Mouse (Mus musculus) liver, embryonic 13.5 days (tissue): ENCODE measurements around the gene Tubb5. TPM values are rescaled to one million over a fixed set of nuclear protein-coding genes. Genes with fewer than 3 reads are reported as not detected.
A peak's percentile ranks its signal among the peaks of the same experiment; 100 is the strongest.

Experiments used
- ATAC-seq: fragments of 200-750 bp; cut with Nextera tagmentation; 2 replicates; pipeline ENCODE4 v1.8.0; 2017; ENCODE audit warnings: low read depth, mild to moderate bottlenecking, moderate number of reproducible peaks, moderate library complexity
- DNase-seq: peaks from one replicate; pipeline ENCODE4 v3.0.0; 2022
- H3K27ac ChIP-seq: fragments of 300-500 bp; sonication (generic); 2 replicates; pipeline ENCODE4 v1.5.1; 2015; ENCODE audit warnings: moderate library complexity, mild to moderate bottlenecking, inconsistent platforms
- H3K27me3 ChIP-seq: fragments of 300-500 bp; sonication (generic); 2 replicates; pipeline ENCODE4 v1.6.1; 2015; ENCODE audit warnings: mild to moderate bottlenecking, inconsistent platforms
- H3K36me3 ChIP-seq: fragments of 300-500 bp; sonication (generic); 2 replicates; pipeline ENCODE4 v1.6.1; 2015; ENCODE audit warnings: mild to moderate bottlenecking, inconsistent platforms
- H3K4me1 ChIP-seq: fragments of 300-500 bp; sonication (generic); replicated peaks from 2 replicates; pipeline ENCODE4 v1.6.1; 2015; ENCODE audit warnings: inconsistent platforms
- H3K4me2 ChIP-seq: fragments of 300-500 bp; sonication (generic); 2 replicates; pipeline ENCODE4 v1.6.1; 2015; ENCODE audit warnings: inconsistent platforms, mild to moderate bottlenecking, moderate library complexity
- H3K4me3 ChIP-seq: fragments of 300-500 bp; sonication (generic); replicated peaks from 2 replicates; pipeline ENCODE4 v1.5.1; 2015; ENCODE audit warnings: mild to moderate bottlenecking, inconsistent platforms
- H3K9ac ChIP-seq: fragments of 300-500 bp; sonication (generic); 2 replicates; pipeline ENCODE4 v1.6.1; 2015; ENCODE audit warnings: mild to moderate bottlenecking, inconsistent platforms
- H3K9me3 ChIP-seq: fragments of 300-500 bp; sonication (generic); replicated peaks from 2 replicates; pipeline ENCODE4 v1.6.1; 2016; ENCODE audit warnings: inconsistent platforms
- WGBS: fragments of 180-500 bp; shearing (Covaris S2); methylation state at CpG from one replicate; pipeline ENCODE4 v1.1.7; 2015; ENCODE audit not compliant: insufficient replicate concordance; 5-methylcytosine and 5-hydroxymethylcytosine counted together
- polyA plus RNA-seq: library from polyadenylated mRNA; unstranded; fragments of >200 nt; fragmentation: Nextera tagmentation; extraction: Ambion mirVana; gene quantifications from 2 replicates; pipeline ENCODE4 v1.2.1, GENCODE M21; 2015

Gene Tubb5
- polyA plus RNA-seq, 1 experiment from 2014 or later, result 520 TPM

GRCm38 (mm10) chr17:35836991-35837422 lies 1.1 kb downstream of the Tubb5 start:
- Histone ChIP-seq H3K9me3 (no peaks in the 10 kb centered on the region), H3K27ac (peak overlapping the region; percentile 98), H3K9ac (peak overlapping the region; percentile 98), H3K4me3 (peak overlapping the region; percentile 93), H3K27me3 (no peaks in the 10 kb centered on the region), H3K4me2 (peak overlapping the region; percentile 95), H3K36me3 (peaks cover 49% of the 10 kb centered on the region), H3K4me1 (peaks cover 74% of the 10 kb centered on the region)
- DNase-seq (peak; percentile 88), ATAC-seq (peak; percentile 31)
- under 1% methylated on average over 21 of the region's 25 CpGs for WGBS

GRCm38 (mm10) chr17:35836178-35836965 lies 1.7 kb downstream of the Tubb5 start:
- Histone ChIP-seq H3K4me3 (peak overlapping the region; percentile 93), H3K4me1 (peaks cover 70% of the 10 kb centered on the region), H3K9me3 (no peaks in the 10 kb centered on the region), H3K27ac (peak overlapping the region; percentile 98), H3K4me2 (peak overlapping the region; percentile 95), H3K27me3 (no peaks in the 10 kb centered on the region), H3K9ac (peak overlapping the region; percentile 98), H3K36me3 (peaks cover 49% of the 10 kb centered on the region)
- ATAC-seq (no peak), DNase-seq (peak; percentile 64)
- WGBS, result 8% methylated on average over 24 of the region's 24 CpGs

- Histone ChIP-seq H3K36me3 (peaks cover 56% of the 10 kb centered on the region), H3K27me3 (no peaks in the 10 kb centered on the region), H3K9ac (peak overlapping the region; percentile 98), H3K4me1 (peaks cover 76% of the 10 kb centered on the region), H3K9me3 (no peaks in the 10 kb centered on the region), H3K4me2 (peak overlapping the region; percentile 95), H3K27ac (peak overlapping the region; percentile 98; the same call in 1 of the 2 replicates), H3K4me3 (peak overlapping the region; percentile 93)
- DNase-seq, result no peak
- ATAC-seq, result no peak
- WGBS, result 78% methylated on average over 26 of the region's 26 CpGs
Observed at GRCm38 (mm10) chr17:35835424-35836140, 2.5 kb downstream of the Tubb5 start.

- ATAC-seq (no peak), DNase-seq (no peak)
- Histone ChIP-seq H3K4me2 (peak overlapping the region; percentile 95), H3K4me3 (peak overlapping the region; percentile 93), H3K27ac (peak overlapping the region; percentile 45; the same call in 1 of the 2 replicates), H3K9me3 (no peaks in the 10 kb centered on the region), H3K36me3 (peaks cover 58% of the 10 kb centered on the region), H3K4me1 (peaks cover 76% of the 10 kb centered on the region), H3K9ac (peak overlapping the region; percentile 98), H3K27me3 (no peaks in the 10 kb centered on the region)
- 73% methylated on average over 26 of the region's 26 CpGs for WGBS
Observed at GRCm38 (mm10) chr17:35834696-35835422, 3.2 kb downstream of the Tubb5 start.

- Histone ChIP-seq H3K27me3 (no peaks in the 10 kb centered on the region), H3K9me3 (no peaks in the 10 kb centered on the region), H3K27ac (peak overlapping the region; percentile 65), H3K36me3 (peaks cover 62% of the 10 kb centered on the region), H3K4me1 (peaks cover 75% of the 10 kb centered on the region), H3K4me2 (peak overlapping the region; percentile 95), H3K9ac (peak overlapping the region; percentile 98; the same call in 1 of the 2 replicates), H3K4me3 (0 out of 2 replicates have a peak overlapping the region, but pooled peaks have one; percentile 8)
- DNase-seq, result no peak
- no peak for ATAC-seq
- 55% methylated on average over 5 of the region's 5 CpGs for WGBS
Observed at GRCm38 (mm10) chr17:35833894-35834293, 4.2 kb downstream of the Tubb5 start.

- Histone ChIP-seq H3K9ac (0 out of 2 replicates have a peak overlapping the region, but pooled peaks have one; percentile 98), H3K36me3 (peaks cover 67% of the 10 kb centered on the region), H3K4me1 (peaks cover 73% of the 10 kb centered on the region), H3K9me3 (no peaks in the 10 kb centered on the region), H3K4me2 (0 out of 2 replicates have a peak overlapping the region, but pooled peaks have one; percentile 0), H3K27me3 (no peaks in the 10 kb centered on the region), H3K4me3 (no peak overlapping the region), H3K27ac (peak overlapping the region; percentile 65)
- DNase-seq (no peak), ATAC-seq (no peak)
- 19% methylated on average over 5 of the region's 5 CpGs for WGBS
Observed at GRCm38 (mm10) chr17:35833239-35833751, 4.8 kb downstream of the Tubb5 start.

GRCm38 (mm10) chr17:35832400-35833238 lies 5.5 kb downstream of the Tubb5 start:
- Histone ChIP-seq H3K27ac (peak overlapping the region; percentile 65), H3K4me2 (no peak overlapping the region), H3K4me1 (peaks cover 73% of the 10 kb centered on the region), H3K36me3 (peaks cover 73% of the 10 kb centered on the region), H3K27me3 (no peaks in the 10 kb centered on the region), H3K4me3 (no peak overlapping the region), H3K9ac (no peak overlapping the region), H3K9me3 (no peaks in the 10 kb centered on the region)
- ATAC-seq (no peak), DNase-seq (no peak)
- WGBS, result 70% methylated on average over 8 of the region's 8 CpGs

- Histone ChIP-seq H3K27ac (peak overlapping the region; percentile 47), H3K4me2 (peak overlapping the region; percentile 48), H3K9ac (peak overlapping the region; percentile 50; the same call in 1 of the 2 replicates)
Observed at GRCm38 (mm10) chr17:35829737-35830136, 8.4 kb downstream of the Tubb5 start.

GRCm38 (mm10) chr17:35825109-35825850 lies 12.8 kb downstream of the Tubb5 start:
- Histone ChIP-seq H3K27ac (peak overlapping the region; percentile 97), H3K9ac (peak overlapping the region; percentile 93), H3K9me3 (no peaks in the 10 kb centered on the region), H3K4me2 (peak overlapping the region; percentile 97), H3K36me3 (peaks cover 43% of the 10 kb centered on the region), H3K27me3 (no peaks in the 10 kb centered on the region), H3K4me3 (no peak overlapping the region; the same call in 1 of the 2 replicates), H3K4me1 (peaks cover 80% of the 10 kb centered on the region)
- DNase-seq, result no peak
- ATAC-seq, result peak; percentile 29; the same call in 1 of the 2 replicates
- 75% methylated on average over 13 of the region's 13 CpGs for WGBS

More at GRCm38 (mm10) chr17:35829737-35830136, 8.4 kb downstream of the Tubb5 start:
- whole genome bisulfite sequencing, result 4% methylated on average over 21 of the region's 21 CpGs
- 0 out of 2 replicates have a peak overlapping the region, but pooled peaks have one; percentile 6 for H3K4me3 ChIP-seq
- ATAC-seq (peak; percentile 68), DNase-seq (peak; percentile 78)
- peaks cover 75% of the 10 kb centered on the region for H3K36me3 ChIP-seq
- H3K4me1 ChIP-seq, result peaks cover 76% of the 10 kb centered on the region
- no peaks in the 10 kb centered on the region for H3K9me3 ChIP-seq
- H3K27me3 ChIP-seq, result no peaks in the 10 kb centered on the region
